Mouse (Mus musculus) fat pad, adult 2 months (tissue): ENCODE results near the gene Acvr1c.

Source experiments
- DNase-seq: peaks from one replicate; pipeline ENCODE4 v3.0.0-alpha.2; 2011; ENCODE audit warnings: low read depth, low spot score; ENCODE audit errors: extremely low read depth

The Acvr1c gene

GRCm38 (mm10) chr2:58357414-58358131 is at the start of gene Acvr1c:
Gene Acvr1c (minus strand): TSS chr2:58357895.
- no peak for DNase-seq

- no peak for DNase-seq
Observed at GRCm38 (mm10) chr2:58403481-58403880, 45.8 kb upstream of the Acvr1c start.

- DNase-seq = no peak
Observed at GRCm38 (mm10) chr2:58388601-58389000, 30.9 kb upstream of the Acvr1c start.

- DNase-seq = no peak
Observed at GRCm38 (mm10) chr2:58380020-58380419, 22.3 kb upstream of the Acvr1c start.

GRCm38 (mm10) chr2:58379475-58379874 is 21.8 kb upstream of the Acvr1c start:
- DNase-seq = no peak

GRCm38 (mm10) chr2:58377417-58378130 is 19.9 kb upstream of the Acvr1c start:
- no peak for DNase-seq

GRCm38 (mm10) chr2:58366196-58366595 is 8.5 kb upstream of the Acvr1c start:
- DNase-seq = no peak

GRCm38 (mm10) chr2:58361361-58362046 is 3.8 kb upstream of the Acvr1c start:
- DNase-seq = no peak

GRCm38 (mm10) chr2:58358132-58358460 is 401 bp upstream of the Acvr1c start:
- DNase-seq = no peak

- no peak for DNase-seq
Observed at GRCm38 (mm10) chr2:58357068-58357413, 654 bp downstream of the Acvr1c start.

- DNase-seq = no peak
Observed at GRCm38 (mm10) chr2:58354389-58354788, 3.3 kb downstream of the Acvr1c start.

GRCm38 (mm10) chr2:58352846-58353245 is 4.8 kb downstream of the Acvr1c start:
- no peak for DNase-seq

- no peak for DNase-seq
Observed at GRCm38 (mm10) chr2:58350657-58351056, 7.0 kb downstream of the Acvr1c start.

GRCm38 (mm10) chr2:58336730-58337129 is 21.0 kb downstream of the Acvr1c start:
- DNase-seq = no peak

- DNase-seq = no peak
Observed at GRCm38 (mm10) chr2:58329589-58329988, 28.1 kb downstream of the Acvr1c start.

GRCm38 (mm10) chr2:58324118-58324901 is 33.4 kb downstream of the Acvr1c start:
- no peak for DNase-seq

GRCm38 (mm10) chr2:58323274-58323673 is 34.4 kb downstream of the Acvr1c start:
- DNase-seq = no peak

- DNase-seq = no peak
Observed at GRCm38 (mm10) chr2:58316186-58316585, 41.5 kb downstream of the Acvr1c start.

- DNase-seq = no peak
Observed at GRCm38 (mm10) chr2:58309695-58310094, 48.0 kb downstream of the Acvr1c start.

GRCm38 (mm10) chr2:58304450-58304849 is 53.2 kb downstream of the Acvr1c start:
- no peak for DNase-seq

GRCm38 (mm10) chr2:58289759-58290431 is 67.8 kb downstream of the Acvr1c start:
- no peak for DNase-seq
